Mouse (Mus musculus): Measurements from ENCODE around the gene Pygo2.

Pygo2 gene

GRCm38 (mm10) chr3:89430171-89431159 is at the start of gene Pygo2:
Gene Pygo2, plus strand, starts transcription at chr3:89430214.
- DNase-seq: peak; percentile 96

- DNase-seq: no peak
Measured at GRCm38 (mm10) chr3:89380291-89380690, 49.7 kb upstream of the Pygo2 start.

- DNase-seq: no peak
Measured at GRCm38 (mm10) chr3:89380711-89381110, 49.3 kb upstream of the Pygo2 start.

GRCm38 (mm10) chr3:89381233-89381632 is 48.8 kb upstream of the Pygo2 start:
- no peak for DNase-seq

GRCm38 (mm10) chr3:89382033-89382882 is 47.8 kb upstream of the Pygo2 start:
- no peak for DNase-seq

GRCm38 (mm10) chr3:89382950-89383349 is 47.1 kb upstream of the Pygo2 start:
- no peak for DNase-seq

- peak; percentile 50 for DNase-seq
Measured at GRCm38 (mm10) chr3:89383651-89384255, 46.3 kb upstream of the Pygo2 start.

GRCm38 (mm10) chr3:89384331-89385076 is 45.5 kb upstream of the Pygo2 start:
- no peak for DNase-seq

- DNase-seq: no peak
Measured at GRCm38 (mm10) chr3:89385451-89385850, 44.6 kb upstream of the Pygo2 start.

GRCm38 (mm10) chr3:89386438-89387420 is 43.3 kb upstream of the Pygo2 start:
- DNase-seq: peak; percentile 63

- peak; percentile 71 for DNase-seq
Measured at GRCm38 (mm10) chr3:89387632-89388031, 42.4 kb upstream of the Pygo2 start.

- peak; percentile 76 for DNase-seq
Measured at GRCm38 (mm10) chr3:89388134-89388881, 41.7 kb upstream of the Pygo2 start.

GRCm38 (mm10) chr3:89388901-89389740 is 40.9 kb upstream of the Pygo2 start:
- DNase-seq: peak; percentile 52

- DNase-seq: peak; percentile 76
Measured at GRCm38 (mm10) chr3:89390111-89390515, 39.9 kb upstream of the Pygo2 start.

- DNase-seq: peak; percentile 78
Measured at GRCm38 (mm10) chr3:89390699-89391662, 39.0 kb upstream of the Pygo2 start.

- peak; percentile 84 for DNase-seq
Measured at GRCm38 (mm10) chr3:89391663-89392511, 38.1 kb upstream of the Pygo2 start.

GRCm38 (mm10) chr3:89392871-89393311 is 37.1 kb upstream of the Pygo2 start:
- DNase-seq: peak; percentile 79
